Mouse (Mus musculus): ENCODE data around the gene Tubb1. TPM values are rescaled to one million over a fixed set of nuclear protein-coding genes. Genes with fewer than 3 reads are reported as not detected.

Gene Tubb1
- total and polyA plus RNA-seq, 3 experiments: 0.05 TPM; not detected in 2

DNA sequence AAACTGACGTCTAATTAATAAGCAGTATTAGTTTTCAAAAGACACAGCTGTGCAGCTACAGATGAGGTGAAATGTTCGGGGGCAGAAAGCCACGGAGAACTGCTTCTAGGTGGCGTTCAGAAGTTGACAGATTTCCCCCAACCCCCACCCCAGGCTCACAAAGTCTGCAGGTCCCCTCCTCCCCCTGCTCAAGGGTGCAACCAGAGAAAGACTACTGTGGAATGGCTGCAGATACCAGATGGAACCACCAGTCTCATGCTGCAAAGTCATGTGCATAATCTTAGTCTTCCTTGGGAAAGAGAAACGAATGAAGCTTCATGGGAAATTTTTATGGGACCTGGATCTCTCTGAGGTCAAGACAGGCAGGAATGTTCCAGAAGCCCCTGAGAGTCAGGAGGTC, 51.8 kb downstream of the Tubb1 start:
- TF ChIP-seq POLR2AphosphoS5 (IDR thresholded peaks at IDR 0.05; ENCODE audit: insufficient replicate concordance, low read depth, low read length) (no peak), GATA2 (IDR thresholded peaks at IDR 0.05; ENCODE audit: borderline replicate concordance, low read depth, low read length) (no peak), CTCF (IDR thresholded peaks at IDR 0.05; ENCODE audit: low read depth, low read length) (no peak), GATA1 (IDR thresholded peaks at IDR 0.05; ENCODE audit: borderline replicate concordance, low read length) (no peak), TAL1 (conservative IDR thresholded peaks at IDR 0.05; ENCODE audit: low read depth, low read length) (no peak)
- H3K4me1 ChIP-seq (ENCODE audit: insufficient read depth, low read depth, low read length): no peaks in the 10 kb centered on the region
- no peaks in the 10 kb centered on the region for H3K36me3 ChIP-seq (replicated peaks)
- H3K27me3 ChIP-seq (ENCODE audit: insufficient read depth, low read length): no peaks in the 10 kb centered on the region; the same call in 1 of the 2 replicates
- DNase-seq (ENCODE audit: low spot score): no peak
- no peak overlapping the region for H3K4me3 ChIP-seq (ENCODE audit: low read depth, low read length)
- ATAC-seq (ENCODE audit: extremely low read depth, insufficient number of reproducible peaks, low FRiP score, poor library complexity, severe bottlenecking): no peak
- H3K9me3 ChIP-seq (replicated peaks): peaks cover 3% of the 10 kb centered on the region; the same call in 1 of the 2 replicates

DNA sequence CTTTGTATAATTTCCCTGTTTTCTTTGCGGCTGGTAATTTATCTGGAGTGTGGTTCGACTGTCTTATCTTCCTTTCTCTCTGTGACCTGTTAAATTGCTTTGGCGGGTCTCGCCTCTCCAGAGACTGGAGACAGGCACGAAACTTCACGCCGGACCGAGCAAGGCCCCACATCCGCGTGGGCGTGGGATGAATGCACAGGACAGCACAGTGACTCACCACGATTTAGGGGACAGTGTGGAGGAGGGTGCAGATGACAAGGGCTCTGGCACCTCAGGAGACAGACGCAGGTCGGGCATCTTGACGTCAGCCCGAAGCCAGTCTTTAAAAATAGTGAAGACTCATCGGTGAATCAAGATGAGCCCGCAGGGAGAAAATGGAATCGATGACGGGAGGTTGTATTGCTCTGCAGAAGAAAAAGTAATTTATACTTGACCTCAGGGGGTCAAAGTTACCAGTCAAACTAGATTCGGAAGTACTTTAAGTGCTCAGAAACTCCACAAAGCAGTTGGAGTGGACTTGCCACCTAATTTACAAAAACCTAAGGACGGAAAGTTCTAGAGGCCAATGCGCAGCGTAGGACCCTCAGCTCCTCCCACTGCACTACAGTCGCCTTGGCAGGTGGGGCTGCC, 52.5 kb downstream of the Tubb1 start:
- H3K4me3 ChIP-seq (ENCODE audit: low read depth, low read length): no peak overlapping the region
- no peak for ATAC-seq (ENCODE audit: extremely low read depth, insufficient number of reproducible peaks, low FRiP score, poor library complexity, severe bottlenecking)
- no peaks in the 10 kb centered on the region; the same call in 1 of the 2 replicates for H3K27me3 ChIP-seq (ENCODE audit: insufficient read depth, low read length)
- no peak for DNase-seq (ENCODE audit: low spot score)
- TF ChIP-seq TAL1 (conservative IDR thresholded peaks at IDR 0.05; ENCODE audit: low read depth, low read length): no peak
- no peak for TF ChIP-seq POLR2AphosphoS5 (IDR thresholded peaks at IDR 0.05; ENCODE audit: insufficient replicate concordance, low read depth, low read length)
- no peaks in the 10 kb centered on the region for H3K4me1 ChIP-seq (ENCODE audit: insufficient read depth, low read depth, low read length)
- no peaks in the 10 kb centered on the region; the same call in 1 of the 2 replicates for H3K9me3 ChIP-seq (replicated peaks)
- no peaks in the 10 kb centered on the region for H3K36me3 ChIP-seq (replicated peaks)

Other genes starting within 250 kb of the Tubb1 start
- gene Gnas, start 166.4 kb upstream of the Tubb1 start, total RNA-seq (2014; fragmentation: Nextera tagmentation): 1,040 and 1,097 TPM in 2 replicates
- 452 and 490 TPM in 2 replicates for gene Gnas, start 166.4 kb upstream of the Tubb1 start, total RNA-seq (2017)
- 935 and 1,094 TPM in 2 replicates for gene Gnas, start 166.4 kb upstream of the Tubb1 start, polyA plus RNA-seq (2012)
- gene Gm20721, start 104.0 kb upstream of the Tubb1 start, total RNA-seq (2014; fragmentation: Nextera tagmentation): not detected in 2 replicates
- gene Gm20721, start 104.0 kb upstream of the Tubb1 start, total RNA-seq (2017): 8.6 and 9.0 TPM in 2 replicates
- 0.99 and 1.3 TPM in 2 replicates for gene Gm20721, start 104.0 kb upstream of the Tubb1 start, polyA plus RNA-seq (2012)
- gene Nelfcd, start 34.9 kb upstream of the Tubb1 start, total RNA-seq (2014; fragmentation: Nextera tagmentation): 29.6 and 44.9 TPM in 2 replicates
- gene Nelfcd, start 34.9 kb upstream of the Tubb1 start, total RNA-seq (2017): 43.6 and 47.4 TPM in 2 replicates
- 45.0 and 51.7 TPM in 2 replicates for gene Nelfcd, start 34.9 kb upstream of the Tubb1 start, polyA plus RNA-seq (2012)
- gene Ctsz, start 11.7 kb upstream of the Tubb1 start, total RNA-seq (2014; fragmentation: Nextera tagmentation): 13.5 and 24.8 TPM in 2 replicates
- gene Ctsz, start 11.7 kb upstream of the Tubb1 start, total RNA-seq (2017): 27.1 and 32.5 TPM in 2 replicates
- 21.4 and 22.1 TPM in 2 replicates for gene Ctsz, start 11.7 kb upstream of the Tubb1 start, polyA plus RNA-seq (2012)
- 21.2 and 28.5 TPM in 2 replicates for gene Atp5e, start 13.4 kb downstream of the Tubb1 start, total RNA-seq (2014; fragmentation: Nextera tagmentation)
- gene Atp5e, start 13.4 kb downstream of the Tubb1 start, total RNA-seq (2017): 38.8 and 43.7 TPM in 2 replicates
- 2.6 and 3.1 TPM in 2 replicates for gene Atp5e, start 13.4 kb downstream of the Tubb1 start, polyA plus RNA-seq (2012)
- 88.7 and 90.7 TPM in 2 replicates for gene Prelid3b, start 22.4 kb downstream of the Tubb1 start, total RNA-seq (2014; fragmentation: Nextera tagmentation)
- gene Prelid3b, start 22.4 kb downstream of the Tubb1 start, total RNA-seq (2017): 154 and 165 TPM in 2 replicates
- 32.0 and 57.8 TPM in 2 replicates for gene Prelid3b, start 22.4 kb downstream of the Tubb1 start, polyA plus RNA-seq (2012)
- not detected in 2 replicates for gene Zfp831, start 192.8 kb downstream of the Tubb1 start, total RNA-seq (2014; fragmentation: Nextera tagmentation)
- 0.06 and 0.11 TPM in 2 replicates for gene Zfp831, start 192.8 kb downstream of the Tubb1 start, total RNA-seq (2017)
- not detected in 2 replicates for gene Zfp831, start 192.8 kb downstream of the Tubb1 start, polyA plus RNA-seq (2012)